Mouse (Mus musculus) midbrain, embryonic 12.5 days (tissue): ENCODE measurements around the gene Slc17a7. TPM values are rescaled to one million over a fixed set of nuclear protein-coding genes. Genes with fewer than 3 reads are reported as not detected.
"Not testable (repeated sequence)": the region's sequence is repeated elsewhere in the genome, so short reads cannot be mapped to it uniquely, and the experiment has no call there.

Experiments
- ATAC-seq: fragments of 200-750 bp; cut with Nextera tagmentation; 2 replicates; pipeline ENCODE4 v1.8.0; 2017; ENCODE audit warnings: low read depth, moderate TSS enrichment, moderate library complexity; ENCODE audit not compliant: low FRiP score
- H3K27ac ChIP-seq: fragments of 300-500 bp; sonication (generic); replicated peaks from 2 replicates; pipeline ENCODE4 v1.5.1; 2016; ENCODE audit warnings: mild to moderate bottlenecking
- H3K27me3 ChIP-seq: fragments of 300-500 bp; sonication (generic); 2 replicates; pipeline ENCODE4 v1.6.1; 2016; ENCODE audit warnings: mild to moderate bottlenecking
- H3K36me3 ChIP-seq: fragments of 300-500 bp; sonication (generic); 2 replicates; pipeline ENCODE4 v1.6.1; 2016
- H3K4me1 ChIP-seq: fragments of 300-500 bp; sonication (generic); 2 replicates; pipeline ENCODE4 v1.6.1; 2016
- H3K4me2 ChIP-seq: fragments of 300-500 bp; sonication (generic); replicated peaks from 2 replicates; pipeline ENCODE4 v1.6.1; 2016; ENCODE audit warnings: mild to moderate bottlenecking, moderate library complexity
- H3K4me3 ChIP-seq: fragments of 300-500 bp; sonication (generic); 2 replicates; pipeline ENCODE4 v1.5.1; 2016; ENCODE audit warnings: mild to moderate bottlenecking
- H3K9ac ChIP-seq: fragments of 300-500 bp; sonication (generic); replicated peaks from 2 replicates; pipeline ENCODE4 v1.6.1; 2016; ENCODE audit warnings: mild to moderate bottlenecking, moderate library complexity
- H3K9me3 ChIP-seq: fragments of 300-500 bp; sonication (generic); 2 replicates; pipeline ENCODE4 v1.6.1; 2016; ENCODE audit warnings: mild to moderate bottlenecking
- WGBS: fragments of 180-500 bp; shearing (Covaris S2); methylation state at CpG from one replicate; pipeline ENCODE4 v1.1.7; 2016; 5-methylcytosine and 5-hydroxymethylcytosine counted together
- polyA plus RNA-seq: library from polyadenylated mRNA; unstranded; fragments of >200 nt; fragmentation: Nextera tagmentation; extraction: Ambion mirVana; gene quantifications from 2 replicates; pipeline ENCODE4 v1.2.1, GENCODE M21; 2016

Slc17a7 gene
- polyA plus RNA-seq, 1 experiment from 2014 or later: 0.61 TPM

GRCm38 (mm10) chr7:45169495-45169894 lies 5.7 kb downstream of the Slc17a7 start:
- Histone ChIP-seq H3K9ac (no peak overlapping the region), H3K27ac (no peak overlapping the region), H3K27me3 (peaks cover 96% of the 10 kb centered on the region), H3K4me2 (no peak overlapping the region), H3K36me3 (no peaks in the 10 kb centered on the region), H3K9me3 (peaks cover 12% of the 10 kb centered on the region; the same call in 1 of the 2 replicates), H3K4me1 (peaks cover 10% of the 10 kb centered on the region; the same call in 1 of the 2 replicates), H3K4me3 (no peak overlapping the region)
- WGBS: 92% methylated on average over 3 of the region's 3 CpGs
- ATAC-seq: no peak

- Histone ChIP-seq H3K27me3 (peaks cover 96% of the 10 kb centered on the region), H3K4me1 (peaks cover 21% of the 10 kb centered on the region), H3K27ac (no peak overlapping the region), H3K4me3 (no peak overlapping the region), H3K9ac (no peak overlapping the region), H3K36me3 (no peaks in the 10 kb centered on the region), H3K9me3 (peaks cover 12% of the 10 kb centered on the region; the same call in 1 of the 2 replicates), H3K4me2 (no peak overlapping the region)
- WGBS: 62% methylated on average over 7 of the region's 7 CpGs
- ATAC-seq: no peak
Observed at GRCm38 (mm10) chr7:45172974-45173373, 9.2 kb downstream of the Slc17a7 start.

- Histone ChIP-seq H3K4me1 (peaks cover 17% of the 10 kb centered on the region), H3K27me3 (peaks cover 96% of the 10 kb centered on the region), H3K9me3 (peaks cover 12% of the 10 kb centered on the region; the same call in 1 of the 2 replicates)
- not testable (repeated sequence) for H3K4me2 ChIP-seq, H3K4me3 ChIP-seq, ATAC-seq, H3K9ac ChIP-seq, H3K36me3 ChIP-seq, H3K27ac ChIP-seq
- 58% methylated on average over 1 of the region's 1 CpGs for WGBS
Observed at GRCm38 (mm10) chr7:45173772-45174171, 10.0 kb downstream of the Slc17a7 start.

GRCm38 (mm10) chr7:45174567-45175280 lies 11.0 kb downstream of the Slc17a7 start:
- 3% methylated on average over 29 of the region's 29 CpGs for WGBS
- peak overlapping the region; percentile 32; the same call in 1 of the 2 replicates for H3K4me2 ChIP-seq
- peaks cover 8% of the 10 kb centered on the region; the same call in 1 of the 2 replicates for H3K9me3 ChIP-seq
- no peak for ATAC-seq
- no peak overlapping the region for H3K9ac ChIP-seq
- peaks cover 96% of the 10 kb centered on the region for H3K27me3 ChIP-seq
- H3K4me1 ChIP-seq: peaks cover 16% of the 10 kb centered on the region
- peak overlapping the region; percentile 19 for H3K4me3 ChIP-seq
- H3K27ac ChIP-seq: no peak overlapping the region
- no peaks in the 10 kb centered on the region for H3K36me3 ChIP-seq

- WGBS: 2% methylated on average over 13 of the region's 13 CpGs
- no peak overlapping the region for H3K4me3 ChIP-seq
- no peak for ATAC-seq
- H3K4me2 ChIP-seq: 0 out of 2 replicates have a peak overlapping the region, but pooled peaks have one; percentile 32
- peaks cover 96% of the 10 kb centered on the region for H3K27me3 ChIP-seq
- H3K36me3 ChIP-seq: no peaks in the 10 kb centered on the region
- H3K9me3 ChIP-seq: peaks cover 1% of the 10 kb centered on the region; the same call in 1 of the 2 replicates
- no peak overlapping the region for H3K27ac ChIP-seq
- no peak overlapping the region for H3K9ac ChIP-seq
- peaks cover 16% of the 10 kb centered on the region for H3K4me1 ChIP-seq
Observed at GRCm38 (mm10) chr7:45175398-45175797, 11.6 kb downstream of the Slc17a7 start.

- ATAC-seq: no peak
- 2% methylated on average over 23 of the region's 23 CpGs for WGBS
Observed at GRCm38 (mm10) chr7:45175929-45176328, 12.2 kb downstream of the Slc17a7 start.

GRCm38 (mm10) chr7:45176356-45176755 lies 12.6 kb downstream of the Slc17a7 start:
- no peaks in the 10 kb centered on the region for H3K9me3 ChIP-seq
- H3K27me3 ChIP-seq: peaks cover 97% of the 10 kb centered on the region
- peak overlapping the region; percentile 26 for H3K4me3 ChIP-seq
- H3K27ac ChIP-seq: no peak overlapping the region
- WGBS: 2% methylated on average over 31 of the region's 31 CpGs
- peak overlapping the region; percentile 29 for H3K4me2 ChIP-seq
- H3K36me3 ChIP-seq: no peaks in the 10 kb centered on the region
- H3K9ac ChIP-seq: no peak overlapping the region
- ATAC-seq: no peak
- peaks cover 18% of the 10 kb centered on the region for H3K4me1 ChIP-seq

More at GRCm38 (mm10) chr7:45175929-45176328, 12.2 kb downstream of the Slc17a7 start:
- Histone ChIP-seq H3K36me3 (no peaks in the 10 kb centered on the region), H3K4me2 (peak overlapping the region; percentile 29), H3K27ac (no peak overlapping the region), H3K9me3 (no peaks in the 10 kb centered on the region), H3K4me3 (peak overlapping the region; percentile 26), H3K9ac (no peak overlapping the region), H3K4me1 (peaks cover 16% of the 10 kb centered on the region), H3K27me3 (peaks cover 96% of the 10 kb centered on the region)

- Histone ChIP-seq H3K4me3 (no peak overlapping the region), H3K27me3 (peaks cover 98% of the 10 kb centered on the region), H3K27ac (no peak overlapping the region), H3K4me2 (no peak overlapping the region), H3K36me3 (no peaks in the 10 kb centered on the region), H3K9me3 (no peaks in the 10 kb centered on the region), H3K4me1 (peaks cover 32% of the 10 kb centered on the region), H3K9ac (no peak overlapping the region)
- no peak for ATAC-seq
- 22% methylated on average over 7 of the region's 7 CpGs for WGBS
Observed at GRCm38 (mm10) chr7:45178550-45178949, 14.8 kb downstream of the Slc17a7 start.

- Histone ChIP-seq H3K9me3 (no peaks in the 10 kb centered on the region), H3K4me2 (no peak within 1 kb of the TSS), H3K27ac (no peak within 1 kb of the TSS), H3K4me3 (no peak within 1 kb of the TSS), H3K36me3 (no peaks in the 10 kb centered on the region), H3K4me1 (peaks cover 32% of the 10 kb centered on the region), H3K27me3 (peaks cover 100% of the 10 kb centered on the region), H3K9ac (no peak within 1 kb of the TSS)
- 22% methylated on average over 7 of the region's 7 CpGs for WGBS
- no peak for ATAC-seq
Observed at GRCm38 (mm10) chr7:45179469-45179868, 15.7 kb downstream of the Slc17a7 start, which contains the start of gene Gfy. TSS of gene Gfy (minus strand) at chr7:45179569.

- no peak for ATAC-seq
- no peaks in the 10 kb centered on the region for H3K9me3 ChIP-seq
- H3K9ac ChIP-seq: no peak within 1 kb of the TSS
- peaks cover 22% of the 10 kb centered on the region for H3K4me1 ChIP-seq
- no peaks in the 10 kb centered on the region for H3K36me3 ChIP-seq
- H3K4me2 ChIP-seq: peak within 1 kb of the TSS; percentile 48
- WGBS: 23% methylated on average over 19 of the region's 20 CpGs
- peaks cover 100% of the 10 kb centered on the region for H3K27me3 ChIP-seq
- H3K27ac ChIP-seq: no peak within 1 kb of the TSS
- peak within 1 kb of the TSS; percentile 25 for H3K4me3 ChIP-seq
Observed at GRCm38 (mm10) chr7:45180896-45181477, 17.2 kb downstream of the Slc17a7 start, which contains the start of gene Pth2. TSS of gene Pth2 (plus strand) at chr7:45180995.

- ATAC-seq: 0 out of 2 replicates have a peak, but pooled peaks have one; percentile 23
- Histone ChIP-seq H3K9me3 (no peaks in the 10 kb centered on the region), H3K27me3 (peaks cover 100% of the 10 kb centered on the region), H3K4me1 (peaks cover 17% of the 10 kb centered on the region), H3K4me3 (peak overlapping the region; percentile 25), H3K4me2 (peak overlapping the region; percentile 48), H3K27ac (no peak overlapping the region), H3K9ac (no peak overlapping the region), H3K36me3 (no peaks in the 10 kb centered on the region)
- WGBS: 5% methylated on average over 35 of the region's 35 CpGs
Observed at GRCm38 (mm10) chr7:45181540-45181939, 17.8 kb downstream of the Slc17a7 start.

GRCm38 (mm10) chr7:45182199-45182601 lies 18.5 kb downstream of the Slc17a7 start:
- H3K9me3 ChIP-seq: no peaks in the 10 kb centered on the region
- H3K27ac ChIP-seq: no peak overlapping the region
- no peaks in the 10 kb centered on the region for H3K36me3 ChIP-seq
- ATAC-seq: peak; percentile 71; the same call in 1 of the 2 replicates
- peaks cover 16% of the 10 kb centered on the region for H3K4me1 ChIP-seq
- H3K27me3 ChIP-seq: peaks cover 99% of the 10 kb centered on the region
- H3K9ac ChIP-seq: no peak overlapping the region; the same call in 1 of the 2 replicates
- H3K4me3 ChIP-seq: peak overlapping the region; percentile 25; the same call in 1 of the 2 replicates
- peak overlapping the region; percentile 48 for H3K4me2 ChIP-seq
- 1% methylated on average over 34 of the region's 34 CpGs for WGBS
